Mouse (Mus musculus): ENCODE measurements around the gene Gm49321. TPM values are rescaled to one million over a fixed set of nuclear protein-coding genes. Genes with fewer than 3 reads are reported as not detected.
A peak's percentile ranks its signal among the peaks of the same experiment; 100 is the strongest.

The Gm49321 gene
- polyA plus RNA-seq (2012; ENCODE audit: insufficient read depth, insufficient read length, missing spikeins): 4.1 TPM in 1 of 2 replicates, not detected in the other

GRCm38 (mm10) chr12:73937353-73937752 lies at the start of gene Gm49321:
Gene Gm49321, plus strand, starts transcription at chr12:73937653.
- Histone ChIP-seq H3K4me3 (ENCODE audit: insufficient read depth, low read depth, low read length) (no peak within 1 kb of the TSS), H3K4me1 (ENCODE audit: control insufficient read depth, insufficient read depth, insufficient read length, low read length) (no peaks in the 10 kb centered on the region)

GRCm38 (mm10) chr12:73888003-73888783 lies 49.3 kb upstream of the Gm49321 start:
- Histone ChIP-seq H3K27ac (replicated peaks; ENCODE audit: low read depth, low read length) (no peak overlapping the region), H3K4me1 (ENCODE audit: control insufficient read depth, insufficient read depth, insufficient read length, low read length) (peaks cover 6% of the 10 kb centered on the region; the same call in 1 of the 2 replicates)

More at GRCm38 (mm10) chr12:73937353-73937752, at the start of gene Gm49321:
- H3K27ac ChIP-seq (replicated peaks; ENCODE audit: low read depth, low read length): no peak within 1 kb of the TSS

DNA sequence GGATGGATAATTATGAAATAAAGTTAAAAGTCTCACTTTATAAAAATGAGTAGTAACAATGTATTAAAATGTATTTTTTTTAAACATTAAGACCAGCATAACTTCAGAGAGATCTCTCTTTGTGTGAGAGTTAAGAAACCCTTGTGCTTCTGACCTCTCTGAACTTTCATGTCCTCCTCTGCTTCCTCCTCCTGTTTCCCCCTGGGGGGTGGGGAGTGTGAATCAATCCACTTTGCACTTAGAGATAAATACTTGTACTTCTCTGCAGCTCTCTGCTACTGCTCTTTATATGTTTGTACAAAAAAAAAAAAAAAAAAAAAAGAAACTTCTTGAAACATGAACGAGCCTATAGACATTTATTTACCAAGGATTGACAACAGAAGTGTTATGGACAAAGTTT lies 47.9 kb upstream of the Gm49321 start:
- Histone ChIP-seq H3K27ac (replicated peaks; ENCODE audit: low read depth, low read length) (no peak overlapping the region), H3K4me1 (ENCODE audit: control insufficient read depth, insufficient read depth, insufficient read length, low read length) (peaks cover 6% of the 10 kb centered on the region; the same call in 1 of the 2 replicates), H3K4me3 (ENCODE audit: insufficient read depth, low read depth, low read length) (no peak overlapping the region)

More at GRCm38 (mm10) chr12:73888003-73888783, 49.3 kb upstream of the Gm49321 start:
- no peak overlapping the region for H3K4me3 ChIP-seq (ENCODE audit: insufficient read depth, low read depth, low read length)

GRCm38 (mm10) chr12:73890086-73890485 lies 47.4 kb upstream of the Gm49321 start:
- H3K4me3 ChIP-seq (ENCODE audit: insufficient read depth, low read depth, low read length): no peak overlapping the region
- H3K27ac ChIP-seq (replicated peaks; ENCODE audit: low read depth, low read length): peak overlapping the region; percentile 28; the same call in 1 of the 2 replicates
- peaks cover 9% of the 10 kb centered on the region for H3K4me1 ChIP-seq (ENCODE audit: control insufficient read depth, insufficient read depth, insufficient read length, low read length)

GRCm38 (mm10) chr12:73892616-73893015 lies 44.8 kb upstream of the Gm49321 start:
- Histone ChIP-seq H3K4me1 (ENCODE audit: control insufficient read depth, insufficient read depth, insufficient read length, low read length) (peaks cover 9% of the 10 kb centered on the region), H3K4me3 (ENCODE audit: insufficient read depth, low read depth, low read length) (no peak overlapping the region), H3K27ac (replicated peaks; ENCODE audit: low read depth, low read length) (no peak overlapping the region)

GRCm38 (mm10) chr12:73894838-73895237 lies 42.6 kb upstream of the Gm49321 start:
- no peak overlapping the region for H3K27ac ChIP-seq (replicated peaks; ENCODE audit: low read depth, low read length)
- peaks cover 8% of the 10 kb centered on the region for H3K4me1 ChIP-seq (ENCODE audit: control insufficient read depth, insufficient read depth, insufficient read length, low read length)
- H3K4me3 ChIP-seq (ENCODE audit: insufficient read depth, low read depth, low read length): no peak overlapping the region

DNA sequence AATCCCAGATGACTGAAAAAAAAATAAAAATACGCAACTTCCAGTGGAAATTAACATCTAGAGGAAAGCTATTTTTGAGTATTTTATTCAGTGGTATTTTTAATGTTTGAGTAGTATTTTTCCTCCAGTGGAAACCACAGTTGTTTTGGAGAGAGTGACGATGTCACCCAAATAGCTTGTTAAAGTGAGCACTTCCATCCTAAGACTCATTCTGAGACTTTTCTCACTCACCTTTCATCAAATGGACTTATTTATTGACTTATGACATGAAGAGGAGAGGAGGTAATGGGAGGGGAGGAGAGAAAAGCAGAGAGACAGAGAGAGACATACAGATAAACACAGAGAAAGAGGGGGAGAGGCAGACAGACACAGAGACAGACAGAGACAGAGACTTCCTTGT lies 41.8 kb upstream of the Gm49321 start:
- H3K4me3 ChIP-seq (ENCODE audit: insufficient read depth, low read depth, low read length): no peak overlapping the region
- H3K27ac ChIP-seq (replicated peaks; ENCODE audit: low read depth, low read length): no peak overlapping the region
- H3K4me1 ChIP-seq (ENCODE audit: control insufficient read depth, insufficient read depth, insufficient read length, low read length): peaks cover 3% of the 10 kb centered on the region; the same call in 1 of the 2 replicates

DNA sequence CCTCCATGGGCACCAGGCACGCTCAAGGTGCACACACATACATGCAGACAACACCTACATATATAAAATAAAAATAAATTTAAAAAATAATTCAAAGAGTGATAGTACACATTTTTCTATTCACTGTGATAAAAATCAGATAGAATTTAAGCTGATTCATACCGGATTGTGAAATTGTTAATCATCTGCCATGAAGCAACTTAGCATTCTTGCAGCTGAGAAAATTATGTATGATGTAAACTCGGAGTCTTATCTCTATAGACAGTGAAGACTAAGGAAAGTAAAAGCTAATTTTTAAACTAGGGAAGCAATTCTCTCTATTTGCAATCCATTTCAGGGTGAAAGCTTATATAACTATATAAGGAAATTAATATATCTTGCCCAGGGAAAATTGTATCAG lies 41.0 kb upstream of the Gm49321 start:
- peaks cover 3% of the 10 kb centered on the region; the same call in 1 of the 2 replicates for H3K4me1 ChIP-seq (ENCODE audit: control insufficient read depth, insufficient read depth, insufficient read length, low read length)
- H3K27ac ChIP-seq (replicated peaks; ENCODE audit: low read depth, low read length): no peak overlapping the region
- H3K4me3 ChIP-seq (ENCODE audit: insufficient read depth, low read depth, low read length): no peak overlapping the region

DNA sequence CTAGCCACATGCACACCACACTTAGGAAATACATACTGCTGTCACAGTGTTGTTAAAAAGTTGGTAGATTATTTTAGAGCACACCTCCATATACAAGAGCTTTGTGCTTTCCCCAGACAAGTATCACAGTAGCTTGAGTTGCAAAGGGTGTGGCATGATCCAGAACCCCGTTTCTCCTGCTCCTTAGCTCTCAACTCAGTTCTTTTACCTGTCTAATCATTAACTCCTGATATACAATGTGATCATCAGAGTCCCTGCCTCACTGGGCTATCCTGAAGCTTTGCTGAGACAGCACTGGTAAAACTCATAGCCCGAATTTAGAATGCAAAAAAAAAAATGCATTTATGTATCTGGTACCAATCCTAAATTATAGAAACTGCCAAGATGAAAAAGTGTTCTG lies 39.2 kb upstream of the Gm49321 start:
- Histone ChIP-seq H3K27ac (replicated peaks; ENCODE audit: low read depth, low read length) (no peak overlapping the region), H3K4me3 (ENCODE audit: insufficient read depth, low read depth, low read length) (no peak overlapping the region), H3K4me1 (ENCODE audit: control insufficient read depth, insufficient read depth, insufficient read length, low read length) (peaks cover 3% of the 10 kb centered on the region; the same call in 1 of the 2 replicates)

GRCm38 (mm10) chr12:73904133-73904934 lies 33.1 kb upstream of the Gm49321 start:
- Histone ChIP-seq H3K4me1 (ENCODE audit: control insufficient read depth, insufficient read depth, insufficient read length, low read length) (no peaks in the 10 kb centered on the region), H3K27ac (replicated peaks; ENCODE audit: low read depth, low read length) (no peak overlapping the region), H3K4me3 (ENCODE audit: insufficient read depth, low read depth, low read length) (no peak overlapping the region)

GRCm38 (mm10) chr12:73905041-73905440 lies 32.4 kb upstream of the Gm49321 start:
- H3K4me1 ChIP-seq (ENCODE audit: control insufficient read depth, insufficient read depth, insufficient read length, low read length): no peaks in the 10 kb centered on the region
- peak overlapping the region; percentile 69; the same call in 1 of the 2 replicates for H3K27ac ChIP-seq (replicated peaks; ENCODE audit: low read depth, low read length)
- H3K4me3 ChIP-seq (ENCODE audit: insufficient read depth, low read depth, low read length): no peak overlapping the region

- Histone ChIP-seq H3K4me3 (ENCODE audit: insufficient read depth, low read depth, low read length) (no peak overlapping the region), H3K27ac (replicated peaks; ENCODE audit: low read depth, low read length) (no peak overlapping the region), H3K4me1 (ENCODE audit: control insufficient read depth, insufficient read depth, insufficient read length, low read length) (no peaks in the 10 kb centered on the region)
These were observed 31.9 kb upstream of the Gm49321 start for GRCm38 (mm10) chr12:73905555-73905954.

GRCm38 (mm10) chr12:73907079-73907672 lies 30.3 kb upstream of the Gm49321 start:
- no peaks in the 10 kb centered on the region for H3K4me1 ChIP-seq (ENCODE audit: control insufficient read depth, insufficient read depth, insufficient read length, low read length)
- H3K4me3 ChIP-seq (ENCODE audit: insufficient read depth, low read depth, low read length): peak overlapping the region; percentile 67
- H3K27ac ChIP-seq (replicated peaks; ENCODE audit: low read depth, low read length): peak overlapping the region; percentile 83

DNA sequence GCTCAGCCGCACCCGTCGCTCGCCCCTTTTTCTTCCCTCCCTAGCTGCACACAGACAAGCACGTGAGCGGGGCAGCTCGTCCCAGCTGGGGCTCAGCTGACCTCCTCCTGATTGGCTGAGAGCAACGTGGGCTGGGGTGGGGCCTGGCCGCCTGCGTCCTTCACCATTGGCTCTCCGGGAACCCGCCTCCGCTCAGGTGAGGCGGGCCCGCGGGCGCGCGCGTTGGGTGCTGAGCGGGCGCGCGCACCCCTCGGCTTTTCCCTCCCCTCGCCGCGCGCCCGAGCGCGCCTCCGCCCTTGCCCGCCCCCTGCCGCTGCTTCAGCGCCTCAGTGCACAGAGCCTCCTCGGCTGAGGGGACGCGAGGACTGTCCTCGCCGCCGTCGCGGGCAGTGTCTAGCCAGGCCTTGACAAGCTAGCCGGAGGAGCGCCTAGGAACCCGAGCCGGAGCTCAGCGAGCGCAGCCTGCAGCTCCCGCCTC lies 29.7 kb upstream of the Gm49321 start:
- no peaks in the 10 kb centered on the region for H3K4me1 ChIP-seq (ENCODE audit: control insufficient read depth, insufficient read depth, insufficient read length, low read length)
- H3K27ac ChIP-seq (replicated peaks; ENCODE audit: low read depth, low read length): peak overlapping the region; percentile 86
- H3K4me3 ChIP-seq (ENCODE audit: insufficient read depth, low read depth, low read length): peak overlapping the region; percentile 89

Measured in brown adipose tissue, adult 24 weeks (tissue).